Mouse (Mus musculus): ENCODE data around the gene 0610030E20Rik.

The 0610030E20Rik gene

GRCm38 (mm10) chr6:72390795-72391521, 43.8 kb downstream of the 0610030E20Rik start:
- peak in 1 of 2 experiments; percentile 11 for DNase-seq (ENCODE audit: low spot score in 2 of 2)

GRCm38 (mm10) chr6:72392341-72392740, 45.2 kb downstream of the 0610030E20Rik start:
- DNase-seq (ENCODE audit: low spot score in 2 of 2): no peak

GRCm38 (mm10) chr6:72396837-72397251, 49.7 kb downstream of the 0610030E20Rik start:
- DNase-seq (ENCODE audit: low spot score in 2 of 2): no peak

- no peak for DNase-seq (ENCODE audit: low spot score in 2 of 2)
Observed at GRCm38 (mm10) chr6:72399967-72400366, 52.9 kb downstream of the 0610030E20Rik start.

- DNase-seq (ENCODE audit: low spot score in 2 of 2): peak; percentile 72 to 79
Observed at GRCm38 (mm10) chr6:72401875-72402274, 54.8 kb downstream of the 0610030E20Rik start.

Data from natural killer cell, adult 2 months (primary cell).